Mouse (Mus musculus) neutrophil, adult 5-6 weeks (primary cell): Measurements from ENCODE around the gene Ticam1. TPM values are rescaled to one million over a fixed set of nuclear protein-coding genes. Genes with fewer than 3 reads are reported as not detected.

Experiments used
- ATAC-seq: fragments of 151-379, 151-347 bp; 2 replicates; pipeline ENCODE4 v1.8.0; 2017; ENCODE audit warnings: mild to moderate bottlenecking, moderate TSS enrichment; ENCODE audit not compliant: insufficient number of reproducible peaks, poor library complexity, low FRiP score, severe bottlenecking; ENCODE audit errors: extremely low read depth
- total RNA-seq: library from RNA; stranded (forward); fragments of 200-1000 nt; gene quantifications from 2 replicates; pipeline ENCODE4 v1.2.3, GENCODE M21; 2017

Gene Ticam1
- total RNA-seq, 1 experiment from 2014 or later, result 4.8 TPM

DNA sequence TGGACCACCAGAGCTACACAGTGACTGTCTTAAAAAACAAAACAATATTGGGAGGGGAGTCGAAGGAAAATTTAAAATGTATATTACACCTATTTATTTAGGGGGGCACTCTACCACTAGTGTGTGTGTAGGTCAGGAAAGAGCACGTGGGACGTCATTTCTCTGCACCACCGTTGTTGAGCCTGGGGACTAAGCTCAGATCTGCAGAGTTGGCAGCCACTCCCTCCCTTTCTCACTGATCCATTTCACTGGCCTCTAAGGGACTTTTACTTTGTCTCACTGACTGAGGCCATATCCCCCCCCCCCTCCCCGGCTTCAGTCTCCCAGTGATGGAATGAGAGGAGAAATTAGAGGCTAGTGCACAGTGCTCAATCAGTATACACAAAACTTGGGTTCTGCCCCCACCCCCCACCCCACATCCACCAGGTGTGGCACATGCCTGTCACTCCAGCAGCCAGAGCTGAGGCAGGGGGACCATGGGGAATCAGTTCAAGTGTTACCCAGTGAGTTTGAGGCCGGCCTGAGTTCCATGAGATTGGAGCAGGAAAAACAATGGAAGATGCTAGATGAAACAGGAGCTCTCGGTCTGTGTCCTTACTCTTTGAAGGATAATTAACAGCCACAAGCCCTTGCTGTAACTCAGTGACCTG, 15.4 kb upstream of the Ticam1 start:
- ATAC-seq, result no peak

DNA sequence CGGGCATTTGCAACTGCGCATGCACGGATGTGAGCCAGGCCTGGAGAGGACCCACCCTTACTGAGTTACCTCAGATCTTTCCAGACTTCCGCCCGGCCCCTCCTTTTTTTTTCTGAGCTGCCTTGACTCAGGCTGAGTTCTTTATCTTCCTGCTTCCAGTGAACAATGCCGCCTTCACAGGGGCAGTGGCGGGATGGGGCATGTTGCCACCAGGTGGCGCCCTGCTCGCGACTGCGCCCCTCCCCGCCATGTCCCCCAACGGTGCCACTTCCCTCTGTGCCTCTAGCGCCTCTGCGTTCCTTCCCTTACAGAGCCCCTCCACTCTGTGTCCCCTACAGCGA, 14.6 kb upstream of the Ticam1 start:
- ATAC-seq, result peak; percentile 69

DNA sequence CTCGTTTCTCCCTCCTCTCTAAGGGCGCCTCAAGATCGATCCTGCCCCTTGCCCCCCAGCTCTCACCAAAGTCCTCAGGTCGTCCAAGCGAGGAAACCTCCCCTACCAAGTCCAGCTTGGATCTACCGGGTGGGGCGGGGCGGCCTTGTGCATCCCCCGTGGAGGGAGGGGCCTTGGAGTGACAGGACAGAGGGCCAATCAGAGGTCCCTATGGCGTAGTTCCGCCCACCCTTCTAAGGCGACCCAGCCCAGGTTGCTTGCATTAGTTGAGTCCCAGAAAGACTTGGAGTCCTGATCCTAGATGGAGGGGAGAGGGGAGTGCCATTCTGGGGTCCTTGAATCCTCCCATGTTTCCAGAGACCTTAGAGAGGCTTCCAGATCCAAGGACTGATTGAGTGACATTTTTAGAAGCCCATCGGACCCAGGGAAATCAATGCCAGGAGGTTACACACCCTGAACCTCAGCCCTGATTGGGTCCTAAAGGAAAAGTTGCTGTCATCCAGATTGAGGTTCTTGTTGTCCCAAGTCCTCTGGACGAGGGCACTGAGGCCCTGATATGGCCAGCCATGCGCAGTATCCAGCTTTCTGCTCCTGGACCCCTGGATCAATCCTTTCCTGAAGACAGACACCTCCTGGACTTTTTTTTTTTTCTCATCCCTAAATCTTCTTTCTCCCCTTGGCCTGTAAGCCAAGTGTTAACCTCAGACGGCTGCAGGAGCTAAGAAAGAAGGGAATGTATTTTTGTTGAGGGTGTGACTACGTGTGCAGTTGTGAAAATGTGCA, 14.0 kb upstream of the Ticam1 start:
- ATAC-seq, result peak; percentile 72

DNA sequence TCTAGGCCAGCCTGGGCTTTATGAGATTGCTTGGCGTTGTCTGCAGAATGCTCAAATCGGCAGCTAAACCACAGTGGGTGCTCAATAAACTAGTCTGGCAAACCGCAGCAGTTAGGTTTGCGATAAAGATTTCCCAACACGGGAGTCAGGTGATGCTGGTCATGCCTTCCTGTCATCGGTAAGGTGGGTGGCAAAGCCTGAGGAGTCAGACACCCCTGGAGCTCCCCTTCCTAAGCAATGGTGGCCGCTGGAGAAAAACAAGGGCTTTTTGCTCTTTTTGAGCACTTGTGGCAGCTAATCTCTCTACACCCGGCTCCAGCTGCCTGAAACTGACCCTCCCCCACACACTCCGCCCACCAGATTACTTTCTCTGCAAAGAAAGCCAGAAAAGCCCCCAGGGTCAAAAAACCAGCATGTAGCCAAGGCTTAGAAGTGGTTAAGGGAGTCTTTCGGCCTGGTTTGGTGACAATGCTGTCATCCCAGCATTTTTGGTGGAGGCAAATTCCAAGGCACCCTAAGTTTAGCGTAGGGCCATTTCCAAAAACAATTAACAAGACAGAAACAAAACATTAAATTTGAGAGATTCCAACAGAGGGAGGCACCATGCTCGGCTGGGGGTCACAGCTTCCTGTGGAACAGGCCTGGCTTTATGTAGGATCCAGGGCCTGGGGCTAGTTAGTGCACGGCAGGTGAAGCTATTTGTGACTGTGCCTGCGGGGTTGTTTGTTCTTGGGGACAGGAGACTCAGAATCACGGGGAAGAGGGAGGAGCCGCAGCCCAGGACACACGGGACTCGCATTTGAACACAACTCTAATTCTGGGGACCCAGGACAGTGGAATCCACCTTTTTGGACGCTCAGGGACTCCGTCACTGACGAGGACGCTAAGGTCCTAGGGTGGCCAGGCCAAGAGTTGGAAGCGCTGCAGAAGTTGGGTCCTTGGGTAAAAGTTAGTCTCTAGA, 13.1 kb upstream of the Ticam1 start:
- no peak for ATAC-seq

DNA sequence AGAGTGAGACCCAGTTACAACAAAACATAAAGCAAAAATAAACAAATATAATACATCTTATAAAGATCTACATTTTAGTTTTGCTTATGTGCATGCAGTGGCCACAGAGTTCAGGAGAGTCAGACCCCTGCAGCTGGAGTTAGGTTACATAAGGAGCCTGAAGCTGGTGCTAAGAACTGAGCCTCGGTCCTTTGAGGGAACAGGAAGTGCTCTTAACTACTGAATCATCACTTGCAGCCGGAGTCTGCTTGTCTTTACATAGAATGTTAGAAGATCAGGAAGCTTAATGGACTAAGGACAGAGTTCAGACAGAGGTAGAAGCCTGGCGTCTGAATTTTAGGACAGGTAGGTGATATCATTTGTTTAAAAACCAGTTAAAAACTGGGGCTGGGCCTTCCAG, 12.3 kb upstream of the Ticam1 start:
- no peak for ATAC-seq

DNA sequence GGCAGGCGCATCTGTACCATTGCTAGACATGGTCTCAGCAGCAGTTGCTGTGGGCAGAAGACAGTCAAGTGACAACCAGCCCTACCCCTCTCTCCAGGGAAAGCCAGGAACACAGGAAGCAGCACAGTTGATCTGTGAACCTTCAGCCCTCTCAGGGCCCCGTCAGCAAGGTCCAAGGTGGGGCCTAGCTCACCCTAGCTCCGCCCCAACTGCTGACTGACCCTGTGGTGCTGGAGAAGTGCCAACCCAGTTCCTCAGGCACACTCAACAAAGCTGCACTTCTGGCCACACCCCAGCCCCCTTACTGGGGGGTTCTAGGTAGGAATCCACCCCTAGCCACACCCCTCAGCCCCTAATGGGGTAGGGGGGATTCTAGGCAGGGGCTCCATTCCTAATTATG, 11.2 kb upstream of the Ticam1 start:
- ATAC-seq, result no peak

DNA sequence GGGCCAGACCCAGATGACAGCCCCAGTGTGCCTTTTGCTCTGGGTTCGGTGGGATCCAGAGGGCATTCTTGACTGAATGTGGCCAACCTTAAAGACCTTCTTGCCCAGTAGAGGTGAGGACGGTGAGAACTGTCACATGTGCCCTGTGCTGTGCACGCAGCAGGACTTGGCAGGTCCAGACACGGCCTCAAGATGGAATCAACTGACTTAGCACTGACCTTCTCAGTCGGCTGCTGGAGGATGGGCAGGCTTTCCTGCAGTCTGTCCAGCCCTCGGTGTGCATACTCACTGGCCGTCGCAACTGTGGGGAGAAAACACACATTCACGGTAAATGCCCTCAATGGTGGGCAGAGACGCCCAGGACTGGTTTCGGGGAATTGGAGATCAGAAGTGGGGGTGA, 9.4 kb upstream of the Ticam1 start:
- ATAC-seq, result no peak

DNA sequence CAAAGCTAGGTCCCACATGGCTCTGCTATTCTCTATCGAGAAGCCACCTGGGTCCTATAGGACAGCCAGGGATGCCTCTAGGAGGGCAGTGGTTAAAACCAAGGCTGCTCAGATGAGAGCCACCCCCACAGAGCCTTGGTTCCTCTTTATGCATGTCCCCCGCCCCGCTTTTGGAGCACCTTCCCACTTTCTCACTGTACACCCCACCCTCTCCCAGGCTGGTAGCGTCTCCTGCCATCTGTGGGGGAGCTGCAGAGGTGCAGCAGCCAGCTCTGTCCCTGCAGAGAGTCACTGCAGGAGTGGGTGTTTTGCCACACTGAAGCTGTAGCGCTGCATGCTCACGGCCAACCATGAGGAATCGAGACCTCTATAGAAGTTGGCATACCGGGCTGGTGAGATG, 6.7 kb upstream of the Ticam1 start:
- ATAC-seq, result no peak

DNA sequence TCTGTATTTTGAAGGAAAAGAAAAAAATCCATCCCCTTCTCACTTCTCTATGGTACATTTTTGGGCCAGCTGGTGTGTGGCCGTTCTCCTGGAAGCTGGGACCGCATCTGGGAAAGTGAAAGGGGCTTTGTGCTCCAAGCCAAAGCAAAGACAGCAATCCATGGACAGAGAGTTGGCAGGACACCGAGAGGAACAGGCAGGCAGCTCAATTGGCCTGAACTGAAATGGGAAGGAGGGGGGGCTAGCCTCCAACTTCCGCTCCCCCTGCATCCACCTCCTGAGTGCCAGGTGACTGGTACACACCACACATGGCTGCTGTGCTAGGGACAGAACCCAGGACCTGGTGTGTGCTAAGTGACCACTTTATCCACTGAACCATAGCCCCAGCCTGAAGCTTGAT, 6.2 kb upstream of the Ticam1 start:
- ATAC-seq, result no peak

DNA sequence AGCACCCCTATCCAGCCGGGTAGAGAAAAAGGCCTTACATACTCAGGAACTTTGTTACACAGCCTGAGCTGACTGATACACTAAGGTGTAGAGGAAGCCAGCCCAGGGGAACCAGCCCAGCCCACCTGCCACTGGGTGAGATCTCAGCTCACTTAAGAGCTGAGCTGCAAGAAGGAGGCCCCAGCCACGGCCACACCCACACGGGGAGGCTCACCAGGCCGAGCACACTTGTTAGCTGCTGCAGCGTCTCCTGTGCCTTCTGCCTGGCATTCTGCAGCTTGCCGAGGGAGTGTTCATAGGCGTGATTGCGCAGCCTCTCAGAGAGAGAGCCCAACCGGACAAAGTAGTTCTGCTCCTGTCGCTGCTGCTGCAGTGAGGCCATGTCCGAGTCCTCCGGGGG, 4.6 kb upstream of the Ticam1 start:
- no peak for ATAC-seq

DNA sequence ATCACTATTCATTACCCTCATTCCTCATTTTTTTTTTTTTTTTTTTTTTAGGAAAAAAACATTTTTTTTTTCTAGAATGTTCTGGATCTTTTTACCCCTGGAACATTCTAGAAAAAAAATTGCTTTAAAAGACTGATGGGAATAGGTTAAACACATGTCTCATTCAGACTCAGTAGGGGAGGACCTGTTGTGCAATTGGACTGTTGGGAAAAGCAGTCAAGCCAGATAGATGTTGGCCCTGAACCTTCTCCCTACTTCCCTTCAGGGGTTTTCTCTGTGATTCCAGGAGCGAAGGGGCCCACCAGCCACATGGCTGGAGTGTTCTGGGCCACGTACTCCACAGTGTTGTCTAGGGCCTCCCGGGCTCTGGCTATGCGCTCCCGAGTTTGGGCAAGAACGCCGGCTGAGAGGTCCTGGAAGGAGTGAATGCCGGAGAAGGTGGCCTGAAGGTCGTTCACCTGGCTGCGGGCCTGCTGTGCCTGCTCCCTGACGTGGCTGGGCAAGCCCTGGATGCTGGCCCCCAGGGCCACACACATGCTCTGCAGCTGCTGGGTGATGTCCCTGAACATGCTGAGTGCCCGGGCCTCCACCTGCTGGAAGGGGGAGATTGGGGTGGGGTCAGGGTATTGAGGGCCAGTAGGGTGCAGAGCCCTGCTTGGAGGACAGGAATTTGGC, 3.0 kb upstream of the Ticam1 start:
- no peak for ATAC-seq

DNA sequence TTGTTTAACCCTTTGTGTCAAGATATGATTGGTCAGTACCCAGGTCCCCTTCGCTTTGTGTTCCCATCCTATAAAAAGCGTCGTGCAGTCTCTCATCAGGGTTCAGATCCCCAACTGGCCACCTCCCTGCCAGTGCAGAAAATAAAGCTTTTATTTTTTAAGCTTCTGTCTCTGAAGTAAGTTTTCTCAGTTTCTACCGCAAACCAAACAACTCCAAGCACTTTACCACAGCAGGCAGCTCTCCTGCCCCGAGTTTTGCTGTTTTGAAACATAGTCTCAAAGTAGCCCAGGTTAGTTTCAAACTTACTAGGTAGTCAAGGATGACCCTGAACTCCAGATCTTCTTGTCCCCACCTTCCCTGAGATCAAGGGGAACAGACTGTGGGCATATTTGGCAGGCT, 1.8 kb upstream of the Ticam1 start:
- ATAC-seq, result no peak

DNA sequence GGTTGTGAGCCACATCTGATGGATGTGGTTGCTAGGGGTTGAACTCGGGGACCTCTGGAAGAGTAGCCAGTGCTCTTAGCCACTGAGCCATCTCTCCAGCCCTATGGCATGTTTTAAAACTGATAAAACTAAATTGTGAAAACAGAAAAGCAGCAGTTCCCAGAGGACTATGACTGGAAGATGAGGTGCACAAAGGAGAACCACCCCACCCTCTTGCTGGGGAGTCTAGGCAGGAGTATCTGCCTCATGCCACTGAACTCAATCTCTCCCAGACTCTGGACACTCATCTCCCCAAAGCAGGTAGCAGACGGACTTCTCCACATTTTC, 944 bp upstream of the Ticam1 start:
- no peak for ATAC-seq

DNA sequence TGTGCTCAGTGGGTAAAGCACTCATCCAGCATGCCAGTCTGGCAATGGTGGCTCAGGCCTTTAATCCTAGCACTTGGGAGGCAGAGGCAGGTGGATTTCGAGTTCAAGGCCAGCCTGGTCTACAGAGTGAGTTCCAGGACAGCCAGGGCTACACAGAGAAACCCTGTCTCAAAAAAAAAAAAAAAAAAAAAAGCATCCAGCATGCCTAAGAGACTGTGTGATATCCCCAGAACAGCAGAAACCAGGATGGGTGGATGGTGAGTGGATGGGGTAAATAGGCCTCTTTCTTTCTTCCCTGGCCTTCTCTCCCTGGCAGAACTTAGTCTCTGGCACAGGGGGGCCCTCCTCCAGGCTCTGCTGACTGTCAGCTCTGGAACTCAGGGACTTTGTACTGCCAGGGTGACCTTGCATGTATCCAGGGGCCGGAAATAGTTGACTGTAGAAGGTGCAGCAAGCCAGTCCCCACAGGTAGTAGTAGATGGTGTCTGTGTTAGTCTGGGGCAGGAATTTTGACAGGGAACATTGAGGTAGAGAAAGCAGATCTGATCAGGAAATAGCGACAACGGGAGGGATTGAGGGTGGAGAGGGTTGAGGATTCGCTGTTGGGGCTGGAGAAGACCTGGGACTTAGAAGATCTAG, 625 bp downstream of the Ticam1 start:
- no peak for ATAC-seq

DNA sequence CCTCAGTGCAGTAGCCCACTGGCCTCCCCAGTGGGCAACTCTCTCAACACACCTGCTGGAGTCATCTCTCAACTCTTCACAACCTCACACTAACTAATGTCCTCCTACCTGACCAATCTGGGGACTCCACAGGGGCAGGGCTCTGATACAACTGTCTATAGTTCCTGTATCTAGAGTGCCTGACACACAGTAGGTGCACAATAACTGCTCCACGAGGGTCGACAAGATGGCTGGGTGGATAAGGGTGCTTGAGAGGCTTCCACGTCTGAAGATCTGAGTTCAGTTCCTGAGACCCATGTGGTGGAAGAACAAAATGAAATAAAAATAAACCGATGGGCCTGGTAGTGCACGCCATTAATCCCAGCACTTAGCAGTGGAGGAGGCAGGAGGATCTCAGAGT, 2.6 kb downstream of the Ticam1 start:
- ATAC-seq, result no peak

DNA sequence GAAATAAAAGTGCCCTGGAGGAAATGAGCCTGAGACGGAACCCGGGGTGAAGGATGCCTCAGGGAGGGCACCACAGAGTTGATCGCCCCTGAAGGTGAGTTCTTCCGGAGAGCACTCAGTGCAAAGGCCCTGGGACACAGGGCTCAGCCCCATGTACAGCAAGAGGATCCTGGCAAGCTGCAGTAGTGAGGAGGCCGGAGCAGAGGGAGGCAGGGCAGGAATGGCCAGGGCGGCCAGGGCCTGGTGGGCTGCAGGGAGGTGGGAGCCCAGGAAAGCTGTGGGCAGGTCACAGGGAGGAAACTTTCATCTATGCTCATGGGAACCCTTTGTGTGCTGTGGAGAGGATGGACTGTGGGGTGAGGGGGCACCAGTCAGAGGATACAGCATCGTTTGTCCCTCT, 3.1 kb downstream of the Ticam1 start:
- ATAC-seq, result no peak

DNA sequence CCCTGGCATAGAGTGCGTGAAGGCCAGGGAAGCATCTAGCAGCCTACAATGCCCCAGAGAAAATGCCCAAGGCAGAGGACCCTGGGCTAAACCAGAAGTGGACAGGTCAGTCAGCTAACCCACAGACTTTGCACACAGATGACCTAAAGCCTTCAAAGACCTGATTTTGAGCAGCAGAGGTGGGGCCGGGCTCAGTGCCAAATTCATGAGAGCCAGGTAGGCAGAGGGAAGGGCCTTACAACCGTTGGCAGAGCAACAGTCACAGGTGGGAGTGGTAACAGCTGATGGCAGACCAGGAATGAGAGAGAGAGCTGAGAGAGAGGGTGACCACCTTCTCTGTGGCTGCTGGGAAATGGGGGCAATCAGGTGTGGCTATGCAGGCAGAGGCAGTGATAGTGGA, 3.9 kb downstream of the Ticam1 start:
- ATAC-seq, result no peak

DNA sequence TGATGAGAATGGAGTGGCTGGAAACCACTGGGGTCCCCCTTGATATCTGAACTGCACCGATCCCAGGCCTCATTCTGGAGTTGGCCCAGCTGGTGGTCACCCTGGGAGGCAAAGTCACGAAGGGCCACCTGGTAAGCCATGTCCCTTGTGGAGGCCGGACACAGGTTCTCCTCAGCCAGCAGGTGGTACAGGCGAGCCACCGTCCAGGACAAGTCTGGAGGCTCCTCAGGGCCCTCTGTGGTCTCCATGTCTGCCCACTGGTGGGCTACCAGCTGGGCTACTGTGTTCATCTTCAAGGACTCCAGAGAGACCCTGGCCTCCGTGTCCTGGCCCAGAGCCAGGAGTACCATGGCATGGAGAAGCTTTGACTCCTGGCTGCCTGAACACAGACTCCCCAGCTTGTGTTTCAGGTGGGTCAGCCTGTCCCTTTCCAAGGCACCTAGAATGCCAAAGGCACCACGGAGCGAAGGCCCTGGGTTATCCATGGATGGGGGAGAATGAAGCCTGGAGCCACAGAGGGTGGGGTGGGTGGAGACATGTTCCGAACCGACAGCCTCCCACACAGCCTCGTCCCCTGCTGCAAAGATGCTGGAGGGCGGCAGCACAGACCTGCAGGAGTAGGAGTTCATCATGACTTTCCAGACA, 4.9 kb downstream of the Ticam1 start:
- no peak for ATAC-seq

DNA sequence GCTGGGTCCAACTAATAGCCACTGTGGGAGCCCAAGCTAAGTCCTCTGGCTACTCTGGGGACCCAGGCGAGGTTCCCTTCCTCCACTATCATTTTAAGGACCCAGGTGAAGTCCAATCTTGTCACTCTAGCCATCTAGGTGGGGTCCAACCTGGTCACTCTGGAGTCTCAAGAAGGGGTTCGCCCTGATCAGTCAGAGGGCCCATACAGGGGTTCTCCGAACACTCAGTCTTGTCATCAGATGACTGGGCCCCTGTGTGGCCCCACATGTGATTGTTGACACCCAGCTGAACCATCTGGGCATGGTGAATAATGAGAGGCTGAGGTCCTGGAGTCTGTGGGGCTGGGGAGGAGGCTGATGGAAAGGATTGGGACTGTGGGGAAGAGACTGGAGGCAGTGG, 6.8 kb downstream of the Ticam1 start:
- ATAC-seq, result no peak
